Mouse (Mus musculus): ENCODE measurements around the gene Strn. TPM values are rescaled to one million over a fixed set of nuclear protein-coding genes. Genes with fewer than 3 reads are reported as not detected.
"Not testable (repeated sequence)": the region's sequence is repeated elsewhere in the genome, so short reads cannot be mapped to it uniquely, and the experiment has no call there.

The Strn gene
- polyA plus RNA-seq, 1 experiment from 2014 or later = 8.0 TPM

DNA sequence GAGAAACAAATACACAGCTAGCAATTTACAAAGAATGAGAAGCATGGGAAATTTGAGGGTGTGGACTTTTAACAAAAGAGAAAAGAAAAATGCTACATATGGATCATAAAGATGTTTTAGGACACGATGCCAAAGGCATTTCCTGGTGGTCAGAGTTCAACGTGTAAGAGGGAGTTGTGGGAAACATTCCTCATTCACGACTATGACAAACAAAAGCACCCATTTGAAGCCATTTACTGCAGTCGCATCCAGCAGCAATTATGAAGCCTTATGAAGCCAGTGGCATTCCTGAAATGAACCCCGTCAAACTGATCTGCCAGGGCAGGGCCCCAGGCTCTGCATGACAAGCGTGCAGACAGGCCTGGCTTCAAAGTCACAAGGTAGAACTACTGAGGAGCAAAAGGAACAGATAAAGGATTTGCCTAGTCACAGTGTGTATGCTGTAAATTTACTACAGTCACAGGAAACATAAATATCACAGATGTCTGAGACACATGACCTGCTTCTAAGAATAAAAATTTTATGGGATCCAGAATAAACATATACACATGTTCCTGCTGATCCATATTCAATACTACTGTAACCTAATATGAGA, 12.4 kb downstream of the Strn start:
- Histone ChIP-seq H3K9ac (no peak overlapping the region), H3K27ac (no peak overlapping the region), H3K4me1 (replicated peaks; ENCODE audit: control insufficient read depth, insufficient read depth, low read length) (0 out of 2 replicates have a peak, but pooled peaks cover 6% of the 10 kb centered on the region), H3K4me3 (replicated peaks; ENCODE audit: low read length) (no peak overlapping the region), H3K4me2 (replicated peaks) (no peak overlapping the region), H3K36me3 (replicated peaks; ENCODE audit: control insufficient read depth, insufficient read depth) (no peaks in the 10 kb centered on the region), H3K27me3 (ENCODE audit: control insufficient read depth, insufficient read depth, low read length) (no peaks in the 10 kb centered on the region), H3K9me3 (ENCODE audit: control insufficient read depth, low read length) (no peaks in the 10 kb centered on the region)
- 74% methylated on average over 6 of the region's 6 CpGs for WGBS
- DNase-seq (ENCODE audit: low spot score) (no peak), ATAC-seq (ENCODE audit: low FRiP score) (no peak)

DNA sequence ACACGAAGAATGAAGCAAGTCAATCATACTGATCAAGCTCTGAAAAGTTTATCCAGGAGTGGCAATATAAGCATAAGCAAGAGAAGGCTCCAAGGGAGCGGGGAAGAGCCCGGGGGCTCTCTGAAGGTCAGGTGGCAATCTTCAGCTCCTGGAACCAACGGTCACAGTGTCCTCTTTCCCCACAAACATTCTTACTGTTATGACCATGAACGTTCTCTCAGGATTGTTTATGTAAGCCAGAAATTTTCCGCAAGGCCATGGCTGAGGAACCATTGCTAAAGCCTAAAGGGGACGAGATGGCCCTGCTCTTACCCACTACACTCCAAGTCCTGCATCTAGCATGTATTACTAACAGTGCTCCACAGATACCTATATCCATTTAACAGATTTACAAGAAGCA, 15.3 kb downstream of the Strn start:
- Histone ChIP-seq H3K4me2 (replicated peaks) (no peak overlapping the region), H3K9me3 (ENCODE audit: control insufficient read depth, low read length) (no peaks in the 10 kb centered on the region; the same call in 1 of the 2 replicates), H3K36me3 (replicated peaks; ENCODE audit: control insufficient read depth, insufficient read depth) (no peaks in the 10 kb centered on the region), H3K9ac (no peak overlapping the region), H3K27ac (no peak overlapping the region), H3K4me3 (replicated peaks; ENCODE audit: low read length) (no peak overlapping the region), H3K27me3 (ENCODE audit: control insufficient read depth, insufficient read depth, low read length) (no peaks in the 10 kb centered on the region), H3K4me1 (replicated peaks; ENCODE audit: control insufficient read depth, insufficient read depth, low read length) (0 out of 2 replicates have a peak, but pooled peaks cover under 1% of the 10 kb centered on the region)
- DNase-seq (ENCODE audit: low spot score) = no peak
- WGBS = 92% methylated on average over 7 of the region's 7 CpGs
- ATAC-seq (ENCODE audit: low FRiP score) = no peak

DNA sequence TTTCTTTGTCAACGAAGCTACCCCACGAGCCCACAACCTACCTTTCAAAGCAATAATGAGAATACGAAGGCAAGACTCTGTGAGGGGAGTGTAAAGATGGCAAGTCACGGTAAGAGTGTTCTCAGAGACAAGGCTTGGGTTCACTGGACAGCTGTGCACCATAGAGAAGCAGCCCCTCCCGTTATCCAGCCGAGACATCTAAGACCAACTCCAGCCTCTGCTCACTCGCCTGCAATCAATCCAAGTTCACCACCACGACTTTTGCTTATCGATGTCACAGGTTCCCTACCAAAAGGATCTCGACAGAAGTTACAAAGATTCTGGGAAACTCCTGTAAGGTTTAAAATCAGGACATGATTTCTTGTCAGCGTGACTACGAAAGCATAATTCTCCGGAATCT, 17.9 kb downstream of the Strn start:
- ATAC-seq (ENCODE audit: low FRiP score) = no peak

DNA sequence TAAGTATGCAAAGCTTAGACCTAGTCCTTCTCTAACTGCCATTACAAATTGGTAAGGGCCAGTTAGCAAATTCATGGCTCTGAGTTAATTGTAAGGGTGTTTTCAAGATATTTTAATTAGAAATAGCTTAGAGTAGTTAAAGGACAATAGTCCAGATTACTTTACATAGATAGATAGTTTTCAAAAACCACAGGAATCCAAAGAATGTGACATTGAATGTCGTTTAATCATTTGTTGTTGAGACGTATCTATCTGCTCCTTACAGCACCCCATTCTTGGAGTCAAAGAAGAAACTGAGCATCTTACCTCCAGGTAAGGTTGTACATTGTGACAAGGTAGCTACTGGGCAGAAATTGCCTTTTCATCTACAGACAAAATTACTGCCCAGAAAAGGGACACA, 26.7 kb downstream of the Strn start:
- Histone ChIP-seq H3K27me3 (ENCODE audit: control insufficient read depth, insufficient read depth, low read length) (no peaks in the 10 kb centered on the region), H3K9ac (no peak overlapping the region), H3K4me3 (replicated peaks; ENCODE audit: low read length) (no peak overlapping the region), H3K4me2 (replicated peaks) (no peak overlapping the region), H3K4me1 (replicated peaks; ENCODE audit: control insufficient read depth, insufficient read depth, low read length) (no peaks in the 10 kb centered on the region), H3K9me3 (ENCODE audit: control insufficient read depth, low read length) (no peaks in the 10 kb centered on the region), H3K36me3 (replicated peaks; ENCODE audit: control insufficient read depth, insufficient read depth) (no peaks in the 10 kb centered on the region), H3K27ac (no peak overlapping the region)
- ATAC-seq (ENCODE audit: low FRiP score) (no peak), DNase-seq (ENCODE audit: low spot score) (no peak)
- WGBS = 83% methylated on average over 2 of the region's 2 CpGs

More for the DNA sequence above, 17.9 kb downstream of the Strn start:
- Histone ChIP-seq H3K27ac (no peak overlapping the region), H3K36me3 (replicated peaks; ENCODE audit: control insufficient read depth, insufficient read depth) (no peaks in the 10 kb centered on the region), H3K27me3 (ENCODE audit: control insufficient read depth, insufficient read depth, low read length) (no peaks in the 10 kb centered on the region), H3K4me2 (replicated peaks) (no peak overlapping the region), H3K4me3 (replicated peaks; ENCODE audit: low read length) (no peak overlapping the region), H3K9me3 (ENCODE audit: control insufficient read depth, low read length) (no peaks in the 10 kb centered on the region; the same call in 1 of the 2 replicates), H3K9ac (no peak overlapping the region), H3K4me1 (replicated peaks; ENCODE audit: control insufficient read depth, insufficient read depth, low read length) (no peaks in the 10 kb centered on the region)
- no peak for DNase-seq (ENCODE audit: low spot score)
- WGBS = 96% methylated on average over 13 of the region's 13 CpGs

DNA sequence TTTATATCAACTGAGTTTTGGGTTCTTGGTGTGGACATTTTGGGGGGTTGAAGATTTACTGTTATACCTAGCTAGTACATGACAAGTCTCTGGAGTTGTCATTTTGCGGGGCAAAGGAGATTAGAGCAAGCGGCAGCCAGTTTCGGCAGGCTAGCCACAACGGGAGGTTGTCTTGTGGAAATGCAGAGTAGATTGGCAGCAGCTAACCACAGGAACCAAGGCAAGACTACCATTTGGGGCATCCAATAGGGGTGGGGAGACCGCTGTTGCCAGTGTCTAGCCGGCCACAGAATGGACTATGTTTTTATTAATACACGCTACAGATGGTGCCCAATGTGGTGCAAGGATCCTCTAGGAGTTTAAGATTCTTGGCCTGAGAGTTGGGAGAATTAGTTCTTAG, 28.6 kb downstream of the Strn start:
- Histone ChIP-seq H3K27ac (no peak overlapping the region), H3K4me3 (replicated peaks; ENCODE audit: low read length) (no peak overlapping the region), H3K4me2 (replicated peaks) (no peak overlapping the region), H3K27me3 (ENCODE audit: control insufficient read depth, insufficient read depth, low read length) (no peaks in the 10 kb centered on the region), H3K36me3 (replicated peaks; ENCODE audit: control insufficient read depth, insufficient read depth) (no peaks in the 10 kb centered on the region), H3K9me3 (ENCODE audit: control insufficient read depth, low read length) (no peaks in the 10 kb centered on the region), H3K9ac (no peak overlapping the region), H3K4me1 (replicated peaks; ENCODE audit: control insufficient read depth, insufficient read depth, low read length) (no peaks in the 10 kb centered on the region)
- ATAC-seq (ENCODE audit: low FRiP score) (no peak), DNase-seq (ENCODE audit: low spot score) (no peak)
- 90% methylated on average over 7 of the region's 7 CpGs for WGBS

DNA sequence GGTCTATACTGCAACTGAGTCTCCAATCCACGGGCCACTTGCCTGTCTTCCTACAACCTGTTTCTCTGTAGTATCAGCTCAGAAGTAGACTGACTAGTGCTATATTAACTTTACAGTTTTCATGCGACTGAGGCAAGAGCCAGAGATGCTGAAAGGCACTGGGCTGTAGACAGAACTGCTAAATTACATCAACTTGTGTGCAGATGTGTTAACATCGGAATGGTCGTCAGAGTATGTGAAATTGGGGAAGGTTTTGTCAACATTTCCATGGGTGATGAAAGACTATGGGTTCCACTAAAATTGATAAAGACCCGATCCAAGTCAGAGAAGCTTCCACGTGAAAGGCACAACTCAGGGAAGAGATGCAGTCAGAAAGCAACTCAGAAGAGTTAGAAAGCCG, 34.0 kb downstream of the Strn start:
- Histone ChIP-seq H3K4me1 (replicated peaks; ENCODE audit: control insufficient read depth, insufficient read depth, low read length) (no peaks in the 10 kb centered on the region), H3K4me2 (replicated peaks) (no peak overlapping the region), H3K36me3 (replicated peaks; ENCODE audit: control insufficient read depth, insufficient read depth) (peaks cover 14% of the 10 kb centered on the region), H3K27me3 (ENCODE audit: control insufficient read depth, insufficient read depth, low read length) (no peaks in the 10 kb centered on the region), H3K4me3 (replicated peaks; ENCODE audit: low read length) (no peak overlapping the region), H3K9me3 (ENCODE audit: control insufficient read depth, low read length) (no peaks in the 10 kb centered on the region), H3K9ac (no peak overlapping the region), H3K27ac (no peak overlapping the region)
- ATAC-seq (ENCODE audit: low FRiP score) (no peak), DNase-seq (ENCODE audit: low spot score) (no peak)
- WGBS = 94% methylated on average over 7 of the region's 7 CpGs

DNA sequence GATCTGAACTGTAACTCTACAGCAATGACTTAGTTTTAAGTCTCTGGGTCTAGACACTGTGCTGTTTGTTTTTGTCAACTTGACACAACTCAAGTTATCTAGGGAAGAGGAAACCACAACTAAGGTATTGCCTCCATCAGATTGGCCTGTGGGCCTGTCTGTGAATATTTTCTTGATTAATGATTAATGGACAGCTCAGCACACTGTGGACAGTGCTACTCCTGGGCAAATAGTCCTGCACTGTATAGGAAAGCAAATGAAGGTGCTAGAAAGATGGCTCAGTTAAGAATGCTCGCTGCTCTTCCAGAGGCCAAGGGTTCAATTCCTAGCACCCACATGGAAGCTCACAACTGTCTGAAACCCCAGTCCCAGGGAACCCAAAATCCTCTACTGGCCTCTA, 38.0 kb downstream of the Strn start:
- no peaks in the 10 kb centered on the region for H3K27me3 ChIP-seq (ENCODE audit: control insufficient read depth, insufficient read depth, low read length)
- H3K9ac ChIP-seq = no peak overlapping the region
- no peak for ATAC-seq (ENCODE audit: low FRiP score)
- WGBS = 100% methylated on average over 1 of the region's 1 CpGs
- no peaks in the 10 kb centered on the region for H3K9me3 ChIP-seq (ENCODE audit: control insufficient read depth, low read length)
- H3K4me1 ChIP-seq (replicated peaks; ENCODE audit: control insufficient read depth, insufficient read depth, low read length) = no peaks in the 10 kb centered on the region
- no peak for DNase-seq (ENCODE audit: low spot score)
- no peak overlapping the region for H3K27ac ChIP-seq
- H3K36me3 ChIP-seq (replicated peaks; ENCODE audit: control insufficient read depth, insufficient read depth) = peaks cover 14% of the 10 kb centered on the region
- H3K4me3 ChIP-seq (replicated peaks; ENCODE audit: low read length) = no peak overlapping the region
- no peak overlapping the region for H3K4me2 ChIP-seq (replicated peaks)

DNA sequence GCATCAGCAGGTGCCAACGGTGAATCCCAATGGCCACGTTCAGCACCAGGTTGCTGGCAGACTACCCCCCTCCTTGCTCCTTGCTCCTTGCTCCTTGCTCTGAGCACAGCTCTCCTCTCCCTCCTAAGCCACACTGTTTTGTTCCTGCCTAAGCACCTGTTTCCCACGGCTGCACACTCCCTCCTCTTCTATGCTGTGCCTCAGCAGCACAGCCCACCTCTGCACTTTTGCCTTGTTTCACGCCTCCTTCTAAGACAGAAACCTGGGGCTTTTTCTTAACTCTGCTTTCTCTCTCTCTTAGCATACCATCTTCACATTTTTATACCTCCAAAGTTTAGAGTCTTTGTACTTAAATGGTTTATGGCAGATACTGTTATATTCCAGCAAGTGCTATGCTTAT, 39.5 kb downstream of the Strn start:
- Histone ChIP-seq H3K27me3 (ENCODE audit: control insufficient read depth, insufficient read depth, low read length) (no peaks in the 10 kb centered on the region), H3K9me3 (ENCODE audit: control insufficient read depth, low read length) (no peaks in the 10 kb centered on the region), H3K27ac (no peak overlapping the region), H3K4me2 (replicated peaks) (no peak overlapping the region), H3K4me1 (replicated peaks; ENCODE audit: control insufficient read depth, insufficient read depth, low read length) (no peaks in the 10 kb centered on the region), H3K9ac (no peak overlapping the region), H3K36me3 (replicated peaks; ENCODE audit: control insufficient read depth, insufficient read depth) (peaks cover 14% of the 10 kb centered on the region), H3K4me3 (replicated peaks; ENCODE audit: low read length) (no peak overlapping the region)
- 94% methylated on average over 4 of the region's 4 CpGs for WGBS
- DNase-seq (ENCODE audit: low spot score) (no peak), ATAC-seq (ENCODE audit: low FRiP score) (no peak)

DNA sequence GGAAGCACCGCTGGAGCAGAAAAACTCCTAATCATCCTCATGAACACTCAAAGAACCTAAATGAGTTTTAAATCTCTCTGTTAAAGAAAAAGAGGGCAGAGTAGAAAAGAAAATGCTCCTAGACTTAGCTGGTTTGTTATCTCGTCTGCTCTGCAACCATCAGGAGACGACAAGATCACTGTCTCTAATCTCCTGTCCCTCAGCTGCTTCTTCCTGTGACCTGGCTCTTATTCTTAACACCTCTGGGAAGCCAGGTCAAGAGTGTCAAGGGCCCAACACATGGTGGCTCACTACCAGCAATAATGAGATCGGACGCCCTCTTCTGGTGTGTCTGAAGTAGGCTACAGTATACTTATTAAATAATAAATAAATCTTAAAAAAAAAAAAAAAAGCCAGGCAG, 40.1 kb downstream of the Strn start:
- H3K9ac ChIP-seq = no peak overlapping the region
- no peaks in the 10 kb centered on the region for H3K9me3 ChIP-seq (ENCODE audit: control insufficient read depth, low read length)
- H3K4me1 ChIP-seq (replicated peaks; ENCODE audit: control insufficient read depth, insufficient read depth, low read length) = no peaks in the 10 kb centered on the region
- DNase-seq (ENCODE audit: low spot score) = no peak
- no peak overlapping the region for H3K4me2 ChIP-seq (replicated peaks)
- H3K27ac ChIP-seq = no peak overlapping the region
- whole genome bisulfite sequencing = 84% methylated on average over 5 of the region's 5 CpGs
- H3K27me3 ChIP-seq (ENCODE audit: control insufficient read depth, insufficient read depth, low read length) = no peaks in the 10 kb centered on the region
- no peak overlapping the region for H3K4me3 ChIP-seq (replicated peaks; ENCODE audit: low read length)
- no peak for ATAC-seq (ENCODE audit: low FRiP score)
- H3K36me3 ChIP-seq (replicated peaks; ENCODE audit: control insufficient read depth, insufficient read depth) = peaks cover 17% of the 10 kb centered on the region

DNA sequence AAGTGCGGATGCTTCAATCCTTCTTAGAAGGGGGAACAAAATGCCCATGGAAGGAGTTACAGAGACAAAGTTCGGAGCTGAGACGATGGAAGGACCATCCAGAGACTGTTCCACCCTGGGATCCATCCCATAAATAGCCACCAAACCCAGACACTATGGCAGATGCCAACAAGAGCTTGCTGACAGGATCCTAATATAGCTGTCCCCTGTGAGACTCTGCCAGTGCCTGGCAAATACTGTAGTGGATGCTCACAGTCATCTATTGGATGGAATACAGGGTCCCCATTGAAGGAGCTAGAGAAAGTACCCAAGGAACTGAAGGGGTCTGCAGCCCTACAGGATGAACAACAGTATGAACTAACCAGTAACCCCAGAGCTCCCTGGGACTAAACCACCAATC, 47.8 kb downstream of the Strn start:
- not testable (repeated sequence) for H3K27me3 ChIP-seq (ENCODE audit: control insufficient read depth, insufficient read depth, low read length); H3K4me3 ChIP-seq (replicated peaks; ENCODE audit: low read length); ATAC-seq (ENCODE audit: low FRiP score); H3K4me1 ChIP-seq (replicated peaks; ENCODE audit: control insufficient read depth, insufficient read depth, low read length); H3K4me2 ChIP-seq (replicated peaks); H3K27ac ChIP-seq; DNase-seq (ENCODE audit: low spot score); H3K9ac ChIP-seq
- Histone ChIP-seq H3K9me3 (ENCODE audit: control insufficient read depth, low read length) (peaks cover 11% of the 10 kb centered on the region; the same call in 1 of the 2 replicates), H3K36me3 (replicated peaks; ENCODE audit: control insufficient read depth, insufficient read depth) (peaks cover 22% of the 10 kb centered on the region)
- WGBS = 99% methylated on average over 3 of the region's 3 CpGs
